Mouse (Mus musculus): Measurements from ENCODE around the gene Hoxd10. TPM values are rescaled to one million over a fixed set of nuclear protein-coding genes. Genes with fewer than 3 reads are reported as not detected.

Gene Hoxd10
- total and polyA plus RNA-seq, 2 experiments from 2014 or later: 0.22 TPM; not detected in 1

DNA sequence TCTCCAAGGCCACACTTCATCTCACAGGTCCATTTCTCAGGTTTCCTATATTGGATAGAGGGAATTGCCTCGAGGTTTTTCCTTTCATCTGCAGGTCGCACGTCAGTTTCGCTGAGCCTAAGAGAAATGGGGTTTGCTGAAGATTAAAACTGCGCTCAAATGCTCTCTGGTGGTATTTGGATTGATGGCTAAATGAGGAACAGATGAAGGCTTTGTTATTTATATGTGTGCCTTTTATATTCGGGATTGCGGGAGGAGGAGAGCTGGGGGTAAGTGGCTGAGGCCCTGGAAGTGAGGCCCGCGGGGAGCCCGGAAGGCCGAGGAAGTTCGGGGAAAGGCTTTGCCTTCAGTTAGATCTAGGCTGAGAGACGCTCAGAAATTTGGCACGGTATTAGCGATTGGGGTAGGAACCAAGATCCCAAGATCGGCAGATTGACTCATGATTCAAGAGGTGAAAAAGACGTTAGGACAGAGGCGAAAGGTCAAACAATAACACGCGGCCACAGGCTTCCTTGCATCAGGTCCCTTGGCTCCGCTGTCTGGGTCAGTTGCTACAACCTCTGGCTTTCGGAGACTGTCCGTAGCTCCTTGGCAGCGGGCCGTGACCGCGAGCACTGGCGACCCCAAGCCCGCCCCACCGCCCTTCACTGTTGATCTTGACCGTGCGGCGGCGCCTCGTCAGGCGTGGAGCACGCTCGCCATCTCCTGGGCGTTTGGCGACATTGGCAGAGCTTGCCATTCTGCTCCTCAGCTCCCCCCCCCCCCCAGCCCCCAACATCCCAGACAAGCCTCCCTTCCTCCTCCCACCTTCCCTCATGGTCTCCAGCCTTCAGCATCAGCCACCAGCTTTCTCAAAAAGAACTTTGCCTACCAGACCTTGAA is 19.0 kb upstream of the Hoxd10 start:
- no peak overlapping the region for H3K27ac ChIP-seq (ENCODE audit: low read depth, low read length)
- H3K9ac ChIP-seq (replicated peaks; ENCODE audit: low read length, poor library complexity, severe bottlenecking): no peak overlapping the region
- no peaks in the 10 kb centered on the region for H3K36me3 ChIP-seq (ENCODE audit: insufficient read depth, low read length)
- peak; percentile 77 for TF ChIP-seq CTCF (IDR thresholded peaks at IDR 0.05)
- peak; percentile 70 for DNase-seq (ENCODE audit: low spot score)
- peaks cover 90% of the 10 kb centered on the region for H3K27me3 ChIP-seq (ENCODE audit: insufficient read depth, low read length)
- no peaks in the 10 kb centered on the region for H3K9me3 ChIP-seq (ENCODE audit: low read length)
- WGBS: under 1% methylated on average over 40 of the region's 40 CpGs
- H3K4me2 ChIP-seq (ENCODE audit: low read depth, low read length, poor library complexity, severe bottlenecking): peak overlapping the region; percentile 40
- peaks cover 3% of the 10 kb centered on the region; the same call in 1 of the 2 replicates for H3K4me1 ChIP-seq (ENCODE audit: insufficient read depth, low read length)
- peak overlapping the region; percentile 15; the same call in 1 of the 2 replicates for H3K4me3 ChIP-seq (ENCODE audit: low read depth, low read length)
- ATAC-seq (ENCODE audit: low FRiP score): peak; percentile 34; the same call in 1 of the 2 replicates

DNA sequence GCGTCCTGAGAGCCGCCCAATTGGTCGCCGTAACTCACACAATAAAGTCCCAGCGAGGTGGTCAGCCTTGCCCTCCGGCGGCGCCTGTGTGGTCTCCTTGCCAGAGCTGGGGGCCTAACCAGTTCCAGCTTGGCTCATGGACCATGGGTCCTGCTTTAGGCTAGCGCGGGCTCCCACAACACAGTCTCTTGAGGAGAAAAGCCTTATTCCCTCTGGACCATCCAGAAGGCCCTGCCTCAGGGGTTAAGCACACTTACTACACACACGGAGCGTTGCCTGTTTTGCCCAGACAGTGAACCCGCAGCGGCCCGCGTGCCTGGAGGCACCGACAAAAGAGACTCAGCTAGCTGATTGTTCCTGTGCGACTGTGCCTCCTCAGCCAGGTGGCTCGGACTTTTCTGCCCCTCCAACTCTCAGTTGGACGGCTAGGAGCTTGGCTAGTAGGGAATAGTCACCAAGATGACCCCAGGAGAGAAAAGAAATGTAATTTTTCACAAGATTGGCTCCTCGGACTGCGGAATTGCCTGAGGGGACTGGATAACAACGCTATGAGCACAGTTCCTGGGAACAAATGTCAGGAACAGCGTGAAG is 17.8 kb upstream of the Hoxd10 start:
- no peaks in the 10 kb centered on the region for H3K36me3 ChIP-seq (ENCODE audit: insufficient read depth, low read length)
- H3K27ac ChIP-seq (ENCODE audit: low read depth, low read length): no peak overlapping the region
- H3K4me1 ChIP-seq (ENCODE audit: insufficient read depth, low read length): no peaks in the 10 kb centered on the region
- H3K27me3 ChIP-seq (ENCODE audit: insufficient read depth, low read length): peaks cover 90% of the 10 kb centered on the region
- TF ChIP-seq CTCF (IDR thresholded peaks at IDR 0.05): no peak
- H3K4me2 ChIP-seq (ENCODE audit: low read depth, low read length, poor library complexity, severe bottlenecking): no peak overlapping the region
- H3K9me3 ChIP-seq (ENCODE audit: low read length): no peaks in the 10 kb centered on the region
- H3K9ac ChIP-seq (replicated peaks; ENCODE audit: low read length, poor library complexity, severe bottlenecking): no peak overlapping the region
- DNase-seq (ENCODE audit: low spot score) (no peak), ATAC-seq (ENCODE audit: low FRiP score) (no peak)
- under 1% methylated on average over 24 of the region's 24 CpGs for WGBS
- H3K4me3 ChIP-seq (ENCODE audit: low read depth, low read length): no peak overlapping the region

DNA sequence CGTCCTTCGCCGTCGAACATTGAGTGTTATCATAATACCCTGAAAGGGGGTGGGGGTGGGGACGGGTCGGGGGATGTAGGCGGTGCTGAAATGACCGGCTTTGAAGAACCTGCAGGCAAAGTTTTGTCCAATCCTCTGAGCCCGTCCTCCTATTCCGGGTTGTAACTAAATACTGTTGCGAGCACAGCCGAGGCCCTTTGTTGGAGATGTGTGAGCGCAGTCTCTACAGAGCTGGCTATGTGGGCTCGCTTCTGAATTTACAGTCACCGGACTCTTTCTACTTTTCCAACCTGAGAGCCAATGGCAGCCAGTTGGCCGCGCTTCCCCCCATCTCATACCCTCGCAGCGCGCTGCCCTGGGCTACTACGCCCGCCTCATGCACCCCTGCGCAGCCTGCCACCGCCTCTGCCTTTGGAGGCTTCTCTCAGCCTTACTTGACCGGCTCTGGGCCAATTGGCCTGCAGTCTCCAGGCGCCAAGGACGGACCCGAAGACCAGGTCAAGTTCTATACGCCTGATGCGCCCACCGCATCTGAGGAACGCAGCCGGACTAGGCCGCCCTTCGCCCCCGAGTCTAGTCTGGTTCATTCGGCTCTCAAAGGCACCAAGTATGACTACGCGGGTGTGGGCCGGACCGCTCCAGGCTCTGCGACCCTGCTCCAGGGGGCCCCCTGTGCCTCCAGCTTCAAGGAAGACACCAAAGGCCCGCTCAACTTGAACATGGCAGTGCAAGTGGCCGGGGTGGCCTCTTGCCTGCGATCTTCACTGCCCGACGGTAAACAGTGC is 16.7 kb upstream of the Hoxd10 start, which contains the start of gene Hoxd12:
Gene Hoxd12 (plus strand): TSS at position 133 of the 785 bp plus-strand sequence.
- ATAC-seq (ENCODE audit: low FRiP score): peak; percentile 10; the same call in 1 of the 2 replicates
- H3K4me1 ChIP-seq (ENCODE audit: insufficient read depth, low read length): no peaks in the 10 kb centered on the region
- no peak within 1 kb of the TSS for H3K4me2 ChIP-seq (ENCODE audit: low read depth, low read length, poor library complexity, severe bottlenecking)
- H3K27me3 ChIP-seq (ENCODE audit: insufficient read depth, low read length): peaks cover 90% of the 10 kb centered on the region
- WGBS: 3% methylated on average over 47 of the region's 47 CpGs
- H3K9ac ChIP-seq (replicated peaks; ENCODE audit: low read length, poor library complexity, severe bottlenecking): no peak within 1 kb of the TSS
- no peaks in the 10 kb centered on the region for H3K9me3 ChIP-seq (ENCODE audit: low read length)
- no peaks in the 10 kb centered on the region for H3K36me3 ChIP-seq (ENCODE audit: insufficient read depth, low read length)
- H3K27ac ChIP-seq (ENCODE audit: low read depth, low read length): no peak within 1 kb of the TSS
- DNase-seq (ENCODE audit: low spot score): no peak
- H3K4me3 ChIP-seq (ENCODE audit: low read depth, low read length): no peak within 1 kb of the TSS
- no peak for TF ChIP-seq CTCF (IDR thresholded peaks at IDR 0.05)

DNA sequence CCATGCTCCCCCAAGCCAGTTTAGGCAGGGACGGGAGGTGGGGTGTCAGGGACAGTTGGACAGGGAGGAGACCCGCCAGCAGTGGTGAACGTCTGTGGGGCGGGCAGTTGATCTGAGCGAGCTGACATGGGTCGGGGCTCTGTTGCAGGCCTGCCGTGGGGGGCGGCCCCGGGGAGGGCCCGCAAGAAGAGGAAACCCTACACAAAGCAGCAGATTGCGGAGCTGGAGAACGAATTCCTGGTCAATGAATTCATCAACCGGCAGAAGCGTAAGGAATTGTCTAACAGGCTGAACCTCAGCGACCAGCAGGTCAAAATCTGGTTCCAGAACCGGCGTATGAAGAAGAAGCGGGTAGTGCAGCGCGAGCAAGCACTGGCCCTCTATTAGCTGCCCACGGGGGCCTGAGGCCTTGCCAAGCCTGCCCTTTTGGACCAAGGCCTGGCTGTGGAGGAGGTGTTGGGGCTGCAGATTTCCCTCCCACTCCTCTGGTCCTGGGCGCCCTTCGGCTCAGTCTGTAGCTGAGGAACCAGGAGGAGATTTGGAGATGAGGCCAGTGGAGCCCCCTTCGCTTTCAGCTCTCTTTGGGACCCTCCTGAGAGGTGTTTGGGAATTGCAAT is 15.9 kb upstream of the Hoxd10 start:
- no peaks in the 10 kb centered on the region for H3K36me3 ChIP-seq (ENCODE audit: insufficient read depth, low read length)
- DNase-seq (ENCODE audit: low spot score) (no peak), ATAC-seq (ENCODE audit: low FRiP score) (no peak)
- 3% methylated on average over 24 of the region's 24 CpGs for WGBS
- H3K4me3 ChIP-seq (ENCODE audit: low read depth, low read length): no peak overlapping the region
- no peak for TF ChIP-seq CTCF (IDR thresholded peaks at IDR 0.05)
- no peaks in the 10 kb centered on the region for H3K9me3 ChIP-seq (ENCODE audit: low read length)
- H3K9ac ChIP-seq (replicated peaks; ENCODE audit: low read length, poor library complexity, severe bottlenecking): no peak overlapping the region
- peaks cover 93% of the 10 kb centered on the region for H3K27me3 ChIP-seq (ENCODE audit: insufficient read depth, low read length)
- H3K4me2 ChIP-seq (ENCODE audit: low read depth, low read length, poor library complexity, severe bottlenecking): no peak overlapping the region
- H3K4me1 ChIP-seq (ENCODE audit: insufficient read depth, low read length): no peaks in the 10 kb centered on the region
- no peak overlapping the region for H3K27ac ChIP-seq (ENCODE audit: low read depth, low read length)

DNA sequence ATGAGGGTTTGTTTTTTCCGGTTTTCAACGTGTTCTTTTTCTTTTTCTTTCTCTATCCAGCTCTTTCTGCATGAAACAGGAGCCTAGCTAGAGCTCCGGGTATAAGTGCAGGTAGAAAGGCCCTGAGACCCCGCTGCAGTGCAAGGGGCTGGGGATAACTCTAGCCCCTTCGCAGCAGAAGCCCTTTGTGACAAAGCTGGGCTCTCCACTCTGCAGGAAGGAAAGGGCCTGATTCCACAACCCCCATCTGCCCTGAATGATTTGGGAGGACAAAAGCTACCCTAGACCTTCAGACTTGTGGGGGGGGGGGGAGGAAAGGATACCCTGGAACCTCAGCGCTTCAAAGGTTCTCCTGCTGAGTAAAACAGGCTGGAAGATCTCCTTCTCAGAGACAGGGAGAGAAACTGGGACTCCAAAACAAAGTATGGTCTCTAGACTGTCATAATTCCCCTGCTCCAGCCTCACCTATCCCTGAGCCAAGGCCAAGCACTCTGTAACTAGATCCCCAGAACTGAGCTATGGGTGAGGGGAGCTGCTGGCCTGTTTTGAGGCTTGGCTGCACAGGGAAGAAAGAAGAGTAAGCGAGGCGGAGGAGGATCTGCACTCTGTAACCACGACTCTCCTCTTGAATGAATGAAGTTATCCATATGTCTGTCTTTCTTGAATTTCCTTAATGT is 15.2 kb upstream of the Hoxd10 start:
- Histone ChIP-seq H3K9me3 (ENCODE audit: low read length) (no peaks in the 10 kb centered on the region), H3K4me3 (ENCODE audit: low read depth, low read length) (no peak overlapping the region), H3K4me2 (ENCODE audit: low read depth, low read length, poor library complexity, severe bottlenecking) (no peak overlapping the region), H3K27ac (ENCODE audit: low read depth, low read length) (no peak overlapping the region), H3K27me3 (ENCODE audit: insufficient read depth, low read length) (peaks cover 98% of the 10 kb centered on the region), H3K36me3 (ENCODE audit: insufficient read depth, low read length) (no peaks in the 10 kb centered on the region), H3K9ac (replicated peaks; ENCODE audit: low read length, poor library complexity, severe bottlenecking) (no peak overlapping the region), H3K4me1 (ENCODE audit: insufficient read depth, low read length) (no peaks in the 10 kb centered on the region)
- DNase-seq (ENCODE audit: low spot score): no peak
- no peak for ATAC-seq (ENCODE audit: low FRiP score)
- TF ChIP-seq CTCF (IDR thresholded peaks at IDR 0.05): no peak
- 1% methylated on average over 9 of the region's 9 CpGs for WGBS

Data from midbrain, postnatal 0 days (tissue).